Mouse (Mus musculus) mouse trophoblast stem cell (cell line): ENCODE measurements around the gene Gfer.
"Not testable (repeated sequence)": the region's sequence is repeated elsewhere in the genome, so short reads cannot be mapped to it uniquely, and the experiment has no call there.

Experiments
- in situ Hi-C, 2 experiments: fragments of 300-500 bp; cut with MseI, MboI; formaldehyde crosslinking; loops; 2 replicates in 1 of 2; 3 replicates in 1 of 2; pipeline ENCODE4 v1.15.1; 2025

Gfer gene

GRCm38 (mm10) chr17:24722220-24722924, 26.4 kb upstream of the Gfer start:
- in situ Hi-C loops: no loop called here

DNA sequence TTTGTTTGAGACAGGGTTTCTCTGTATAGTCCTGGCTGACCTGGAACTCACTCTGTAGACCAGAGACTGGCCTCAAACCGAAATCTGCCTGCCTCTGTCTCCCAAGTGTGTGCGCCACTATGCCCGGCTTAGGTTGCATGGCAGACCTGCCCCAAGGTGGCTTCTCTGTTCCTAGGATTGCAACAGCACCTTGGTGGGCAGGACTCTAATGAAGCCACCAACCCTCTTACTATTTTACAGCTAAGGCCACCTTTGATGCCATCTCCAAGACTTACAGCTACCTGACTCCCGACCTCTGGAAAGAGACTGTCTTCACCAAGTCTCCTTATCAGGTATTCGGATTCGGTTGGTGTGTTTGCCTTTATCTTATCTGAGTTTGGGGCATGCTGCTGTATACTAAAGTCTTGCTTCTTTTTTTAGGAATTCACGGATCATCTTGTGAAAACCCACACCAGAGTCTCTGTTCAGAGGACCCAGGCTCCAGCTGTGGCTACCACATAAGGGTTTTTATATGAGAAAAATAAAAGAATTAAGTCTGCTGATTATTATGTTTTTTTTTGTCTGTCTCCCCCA, 25.5 kb upstream of the Gfer start:
- in situ Hi-C loops: not testable (repeated sequence)

- in situ Hi-C loops: not testable (repeated sequence)
These were observed 24.7 kb upstream of the Gfer start for GRCm38 (mm10) chr17:24720616-24721015.

GRCm38 (mm10) chr17:24719494-24720222, 23.7 kb upstream of the Gfer start:
- in situ Hi-C loops: no loop called here

- in situ Hi-C loops: not testable (repeated sequence)
These were observed 23.0 kb upstream of the Gfer start for GRCm38 (mm10) chr17:24718938-24719337.

DNA sequence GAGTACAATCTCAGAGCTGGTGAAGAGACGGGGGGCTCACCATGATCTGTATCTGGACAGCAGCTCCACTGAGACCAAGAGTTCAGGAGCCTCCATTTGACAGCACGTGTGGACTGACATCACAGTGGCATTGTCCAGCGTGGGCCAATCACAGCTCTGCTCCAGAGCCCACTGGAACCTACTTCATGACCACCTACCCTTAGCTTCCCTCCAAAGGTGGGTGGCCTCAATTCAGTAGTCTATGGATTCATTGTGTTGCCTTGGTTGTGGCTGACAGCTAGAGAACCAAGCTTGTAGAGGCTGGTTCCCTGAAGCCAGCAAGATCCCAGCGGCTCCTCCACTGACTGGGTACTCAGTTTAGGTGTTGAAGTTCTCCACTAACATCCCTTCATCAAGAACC, 22.0 kb upstream of the Gfer start, which contains the start of the genes Rnf151 and Rps2:
TSS of gene Rnf151 (minus strand) at position 121 of the 400 bp plus-strand sequence.
TSS of gene Rps2 (plus strand) at position 174 of the 400 bp plus-strand sequence.
- in situ Hi-C loops: no loop called here

DNA sequence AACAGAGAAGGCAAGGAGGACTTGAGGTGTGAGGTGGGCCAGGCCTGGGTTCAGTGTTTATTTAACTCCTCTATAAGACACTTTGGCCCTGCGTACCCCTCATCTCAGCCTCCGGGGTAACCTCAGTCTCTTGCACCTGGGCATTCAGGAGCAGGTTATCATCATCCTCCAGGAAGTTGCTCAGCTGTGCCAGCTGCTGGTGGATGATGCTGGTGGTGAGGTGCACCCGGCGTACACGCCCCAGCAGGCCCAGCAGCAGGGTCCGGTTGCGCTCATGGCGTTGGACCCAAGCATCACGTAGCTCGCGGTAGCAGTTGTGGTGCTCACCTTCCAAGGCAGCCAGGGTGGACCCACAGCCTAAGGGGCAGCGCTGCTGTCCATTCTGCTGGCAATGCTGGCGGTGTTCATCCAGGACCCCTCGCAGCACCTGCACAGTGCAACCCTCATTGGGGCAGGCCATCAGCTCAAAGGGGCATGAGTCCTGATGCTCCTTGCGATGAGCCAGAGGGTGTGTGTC, 20.3 kb upstream of the Gfer start:
- in situ Hi-C loops: no loop called here

DNA sequence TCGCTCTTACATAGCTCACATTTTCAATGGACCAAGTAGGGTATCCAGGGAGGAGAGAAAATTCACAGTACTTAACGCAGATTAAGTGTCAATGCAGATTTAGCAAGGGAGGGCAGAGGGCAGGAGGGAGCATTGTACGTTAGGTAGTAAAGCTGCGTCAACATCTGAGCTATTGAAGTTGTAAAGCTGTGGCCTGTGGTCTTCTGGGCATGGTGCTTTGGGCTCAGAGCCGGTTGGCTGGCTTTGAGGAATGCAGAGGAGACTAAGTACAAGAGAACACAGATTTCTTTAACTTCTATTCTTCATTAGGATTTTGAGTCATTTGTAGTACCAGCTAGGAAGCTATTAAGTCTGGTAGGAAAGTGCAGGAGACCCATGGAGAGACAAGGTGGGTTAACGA, 19.6 kb upstream of the Gfer start:
- in situ Hi-C loops: no loop called here

DNA sequence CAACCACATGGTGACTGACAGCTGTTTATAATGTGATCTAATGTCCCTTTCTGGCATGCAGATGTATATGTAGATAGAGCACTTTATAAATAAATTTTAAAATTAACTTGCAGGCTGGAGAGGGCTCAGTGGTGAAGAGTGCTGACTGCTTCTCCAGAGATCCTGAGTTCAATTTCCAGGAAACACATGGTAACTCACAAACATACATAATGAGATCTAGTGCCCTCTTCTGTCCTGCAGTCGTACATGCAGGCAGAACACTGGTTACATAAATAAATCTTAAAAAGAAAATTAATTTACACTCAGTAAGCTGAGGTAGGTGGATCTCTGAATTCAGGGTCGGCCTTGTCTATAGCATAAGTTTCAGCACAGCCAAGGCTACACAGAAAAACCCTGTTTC, 12.7 kb upstream of the Gfer start:
- in situ Hi-C loops: no loop called here

GRCm38 (mm10) chr17:24707801-24708425, 12.0 kb upstream of the Gfer start:
- in situ Hi-C loops: no loop called here

- in situ Hi-C loops: no loop called here
These were observed 11.2 kb upstream of the Gfer start, which contains the start of gene Tbl3 for GRCm38 (mm10) chr17:24706982-24707800. Gene Tbl3, minus strand, starts transcription at chr17:24707660.

GRCm38 (mm10) chr17:24705821-24706220, 9.9 kb upstream of the Gfer start:
- in situ Hi-C loops: no loop called here

GRCm38 (mm10) chr17:24701251-24701650, 5.3 kb upstream of the Gfer start:
- in situ Hi-C loops: no loop called here

- in situ Hi-C loops: no loop called here
These were observed 3.5 kb upstream of the Gfer start for GRCm38 (mm10) chr17:24699473-24699872.

GRCm38 (mm10) chr17:24698715-24699114, 2.8 kb upstream of the Gfer start:
- in situ Hi-C loops: no loop called here

GRCm38 (mm10) chr17:24697985-24698384, 2.0 kb upstream of the Gfer start:
- in situ Hi-C loops: no loop called here

DNA sequence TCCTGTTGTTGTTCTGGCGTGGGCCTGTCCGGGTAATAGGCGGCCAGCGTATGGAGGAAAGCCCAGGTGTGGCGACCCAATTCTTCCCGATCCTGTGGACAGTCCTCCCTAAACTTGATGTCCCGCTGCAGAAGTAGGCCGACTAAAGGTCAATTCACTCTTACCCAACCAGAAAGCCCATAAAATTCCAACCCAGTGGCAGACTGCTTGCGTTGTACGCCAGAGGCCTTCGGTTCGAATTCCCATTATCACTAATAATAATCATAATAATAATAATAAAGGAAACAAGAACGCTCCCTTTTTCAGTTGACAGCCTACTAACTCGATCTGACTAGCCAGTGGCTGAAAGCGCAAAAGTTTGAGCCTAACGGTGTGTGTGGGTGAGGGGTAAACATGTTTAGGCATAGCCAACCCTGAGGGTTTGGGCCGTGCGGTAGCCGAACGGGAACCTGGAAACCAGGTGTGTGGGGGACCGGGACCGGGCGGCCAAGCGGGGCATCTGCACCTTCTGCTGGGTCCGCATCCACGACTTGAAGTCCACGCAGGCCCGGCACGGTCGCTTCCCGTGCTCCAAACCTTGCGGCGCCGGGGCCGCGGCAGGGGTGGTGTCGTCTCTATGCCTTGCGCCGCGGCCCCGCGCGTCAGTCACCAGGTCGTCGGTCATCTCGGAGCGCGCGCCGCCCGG, 488 bp downstream of the Gfer start:
- in situ Hi-C loops: no loop called here

DNA sequence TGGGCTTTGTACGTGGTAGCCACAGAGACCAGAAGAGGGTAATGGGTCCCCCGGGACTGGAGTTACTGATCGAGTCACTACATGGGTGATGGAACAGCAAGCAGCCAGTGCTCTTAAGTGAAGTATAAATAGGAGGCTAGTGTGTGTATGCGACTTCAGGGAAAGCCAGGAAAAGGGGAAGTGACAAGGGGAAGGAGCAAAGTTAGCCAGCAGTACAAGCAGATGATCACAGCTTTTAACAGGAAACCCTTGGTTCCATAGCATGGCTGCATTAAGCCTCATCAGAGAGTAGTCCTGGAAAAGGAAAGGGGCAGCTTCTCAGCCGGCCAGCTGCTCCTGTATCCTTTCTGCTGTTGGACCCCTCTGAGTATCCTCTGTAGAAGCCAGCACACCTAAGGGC, 3.6 kb downstream of the Gfer start:
- in situ Hi-C loops: no loop called here

DNA sequence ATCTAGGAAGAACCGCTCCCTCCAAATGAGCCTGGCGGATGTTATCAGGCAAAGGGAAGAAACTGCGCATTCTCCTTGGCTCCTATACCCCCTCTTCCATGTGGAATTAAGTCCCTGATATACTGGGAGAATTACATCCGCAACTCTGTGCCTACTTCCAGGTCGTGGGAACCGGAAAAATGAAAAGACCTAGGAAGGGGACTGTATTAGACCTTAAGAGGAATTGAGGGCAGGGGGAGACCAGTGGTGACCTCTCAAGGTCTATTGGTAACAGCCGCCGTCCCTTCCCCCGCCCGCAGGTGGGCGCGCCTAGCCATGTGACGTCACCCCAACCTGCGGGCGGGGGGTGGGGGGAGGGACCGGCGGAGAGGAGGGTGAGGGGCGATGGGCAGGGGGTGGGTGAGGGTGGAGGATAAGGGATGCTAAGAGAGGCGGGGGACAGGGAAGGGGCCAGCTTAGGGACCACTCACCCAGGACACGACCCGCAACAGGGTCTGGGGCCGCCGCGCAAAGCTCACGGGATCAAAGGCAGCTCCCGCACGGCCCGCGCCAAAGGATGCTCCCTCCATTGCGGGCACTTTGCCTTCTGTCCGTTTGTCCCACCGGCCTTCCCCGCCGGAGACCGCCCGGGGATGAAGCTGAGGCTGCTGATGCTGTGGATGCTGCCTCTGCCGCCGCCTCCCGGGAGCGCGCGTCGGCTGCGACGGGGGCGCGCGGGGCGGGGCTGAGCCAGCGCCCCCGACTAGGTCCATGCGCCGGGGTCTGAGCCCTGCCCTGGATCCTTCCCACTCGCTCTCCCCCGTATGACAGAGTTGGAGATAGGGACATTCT, 6.5 kb downstream of the Gfer start, which contains the start of gene Syngr3:
TSS of gene Syngr3 (minus strand) at position 705 of the 831 bp plus-strand sequence.
- in situ Hi-C loops: no loop called here
